Mouse (Mus musculus): ENCODE measurements at regions not wholly inside any gene's neighbourhood (a gene's known extent, or its start where the extent isn't known, plus 50 kb on each side); places are given as distances from the start of the nearest gene placed in this dataset.
"Not testable (repeated sequence)": the region's sequence is repeated elsewhere in the genome, so short reads cannot be mapped to it uniquely, and the experiment has no call there.

- ATAC-seq (ENCODE audit: low read depth), result no peak
- Histone ChIP-seq H3K9ac (no peak overlapping the region), H3K36me3 (no peaks in the 10 kb centered on the region), H3K27me3 (no peaks in the 10 kb centered on the region), H3K4me1 (replicated peaks) (no peaks in the 10 kb centered on the region), H3K4me3 (no peak overlapping the region), H3K27ac (replicated peaks) (no peak overlapping the region), H3K4me2 (no peak overlapping the region), H3K9me3 (no peaks in the 10 kb centered on the region)
- 71% methylated on average over 1 of the region's 1 CpGs for WGBS
Measured at GRCm38 (mm10) chr12:65325347-65325746, 100.0 kb downstream of the Wdr20rt start.

GRCm38 (mm10) chr12:65328532-65328931 is 103.2 kb downstream of the Wdr20rt start:
- no peaks in the 10 kb centered on the region for H3K4me1 ChIP-seq (replicated peaks)
- H3K27ac ChIP-seq (replicated peaks), result no peak overlapping the region
- H3K4me3 ChIP-seq, result no peak overlapping the region
- H3K9me3 ChIP-seq, result no peaks in the 10 kb centered on the region
- no peak for ATAC-seq (ENCODE audit: low read depth)
- 90% methylated on average over 5 of the region's 5 CpGs for WGBS
- H3K36me3 ChIP-seq, result no peaks in the 10 kb centered on the region
- no peak overlapping the region for H3K4me2 ChIP-seq
- H3K9ac ChIP-seq, result no peak overlapping the region
- no peaks in the 10 kb centered on the region for H3K27me3 ChIP-seq

GRCm38 (mm10) chr12:65329678-65330077 is 104.4 kb downstream of the Wdr20rt start:
- H3K27ac ChIP-seq (replicated peaks), result no peak overlapping the region
- H3K4me1 ChIP-seq (replicated peaks), result no peaks in the 10 kb centered on the region
- H3K9ac ChIP-seq, result no peak overlapping the region
- no peaks in the 10 kb centered on the region for H3K9me3 ChIP-seq
- H3K27me3 ChIP-seq, result no peaks in the 10 kb centered on the region
- H3K36me3 ChIP-seq, result no peaks in the 10 kb centered on the region
- no peak overlapping the region for H3K4me3 ChIP-seq
- H3K4me2 ChIP-seq, result no peak overlapping the region
- no peak for ATAC-seq (ENCODE audit: low read depth)

DNA sequence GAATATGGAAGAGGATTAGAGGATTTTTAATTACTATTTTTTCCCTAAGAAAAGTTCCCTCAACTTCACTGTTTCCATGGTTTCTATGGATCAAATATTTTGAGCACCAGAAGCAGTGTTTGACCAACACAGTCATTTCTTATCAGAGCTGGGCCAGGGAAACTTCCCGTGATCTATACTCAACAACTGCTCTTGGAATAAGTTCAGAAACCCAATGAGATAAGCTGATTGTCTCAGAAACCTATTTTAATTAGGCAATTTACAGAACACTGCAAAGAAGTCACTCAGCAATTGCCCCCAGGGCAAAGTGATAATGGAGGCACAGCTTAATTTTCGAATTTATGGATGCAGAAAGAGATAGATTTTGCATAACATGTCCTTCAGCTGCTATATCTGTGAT is 114.7 kb downstream of the Wdr20rt start:
- no peaks in the 10 kb centered on the region for H3K4me1 ChIP-seq (replicated peaks)
- H3K9me3 ChIP-seq, result no peaks in the 10 kb centered on the region
- H3K27ac ChIP-seq (replicated peaks), result no peak overlapping the region
- no peak overlapping the region for H3K4me3 ChIP-seq
- H3K36me3 ChIP-seq, result no peaks in the 10 kb centered on the region
- H3K4me2 ChIP-seq, result no peak overlapping the region
- no peak for ATAC-seq (ENCODE audit: low read depth)
- no peak overlapping the region for H3K9ac ChIP-seq
- no peaks in the 10 kb centered on the region for H3K27me3 ChIP-seq
- 69% methylated on average over 2 of the region's 2 CpGs for WGBS

GRCm38 (mm10) chr12:65347251-65347650 is 121.9 kb downstream of the Wdr20rt start:
- Histone ChIP-seq H3K4me2 (no peak overlapping the region), H3K4me3 (no peak overlapping the region), H3K9ac (no peak overlapping the region), H3K4me1 (replicated peaks) (no peaks in the 10 kb centered on the region), H3K36me3 (no peaks in the 10 kb centered on the region), H3K9me3 (no peaks in the 10 kb centered on the region), H3K27me3 (no peaks in the 10 kb centered on the region), H3K27ac (replicated peaks) (no peak overlapping the region)
- WGBS, result 35% methylated on average over 1 of the region's 1 CpGs
- no peak for ATAC-seq (ENCODE audit: low read depth)

DNA sequence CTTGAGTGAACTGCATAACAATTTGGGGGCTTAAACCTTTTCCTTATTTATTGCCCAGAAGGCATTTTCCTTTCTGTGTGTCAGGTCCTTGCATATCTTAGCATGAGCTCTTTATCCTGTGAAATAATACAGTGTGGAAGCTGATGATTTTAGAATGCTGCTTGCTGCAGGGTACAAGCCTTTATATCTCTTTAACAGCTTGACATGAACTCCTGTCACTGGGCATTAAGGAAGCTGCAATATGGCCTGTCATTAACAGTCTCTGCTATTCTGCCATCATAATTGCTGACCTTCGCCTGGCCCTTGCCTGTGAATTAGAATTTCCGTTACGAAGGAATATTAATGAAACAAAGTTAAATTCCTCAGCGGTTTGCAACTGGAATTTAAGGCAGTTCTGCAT is 124.2 kb downstream of the Wdr20rt start:
- H3K27ac ChIP-seq (replicated peaks), result no peak overlapping the region
- no peak overlapping the region for H3K4me3 ChIP-seq
- 75% methylated on average over 4 of the region's 4 CpGs for WGBS
- ATAC-seq (ENCODE audit: low read depth), result no peak
- no peaks in the 10 kb centered on the region for H3K9me3 ChIP-seq
- no peaks in the 10 kb centered on the region for H3K4me1 ChIP-seq (replicated peaks)
- no peak overlapping the region for H3K9ac ChIP-seq
- no peaks in the 10 kb centered on the region for H3K27me3 ChIP-seq
- H3K36me3 ChIP-seq, result no peaks in the 10 kb centered on the region
- H3K4me2 ChIP-seq, result no peak overlapping the region

DNA sequence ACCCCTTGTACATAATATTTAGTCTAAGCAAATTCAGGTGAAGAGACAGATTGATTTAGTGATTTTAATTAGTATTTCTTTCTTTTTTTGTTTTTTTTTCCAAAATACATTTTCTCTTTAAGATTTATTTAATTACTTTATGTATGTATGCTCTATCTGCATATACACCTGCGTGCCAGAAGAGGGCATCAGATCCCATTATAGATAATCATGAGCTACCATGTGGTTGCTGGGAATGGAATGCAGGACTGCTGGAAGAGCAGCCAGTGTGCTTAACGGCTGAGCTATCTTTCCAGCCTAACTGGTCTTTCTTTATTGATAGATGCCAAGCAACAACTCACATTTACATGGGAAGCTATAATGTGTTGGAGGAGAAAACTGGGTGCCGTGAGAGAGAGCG is 138.9 kb downstream of the Wdr20rt start:
- Histone ChIP-seq H3K4me1 (replicated peaks) (no peaks in the 10 kb centered on the region), H3K36me3 (no peaks in the 10 kb centered on the region), H3K4me2 (no peak overlapping the region), H3K9ac (no peak overlapping the region), H3K4me3 (no peak overlapping the region), H3K27me3 (no peaks in the 10 kb centered on the region), H3K9me3 (no peaks in the 10 kb centered on the region), H3K27ac (replicated peaks) (no peak overlapping the region)
- 67% methylated on average over 4 of the region's 4 CpGs for WGBS
- ATAC-seq (ENCODE audit: low read depth), result no peak

DNA sequence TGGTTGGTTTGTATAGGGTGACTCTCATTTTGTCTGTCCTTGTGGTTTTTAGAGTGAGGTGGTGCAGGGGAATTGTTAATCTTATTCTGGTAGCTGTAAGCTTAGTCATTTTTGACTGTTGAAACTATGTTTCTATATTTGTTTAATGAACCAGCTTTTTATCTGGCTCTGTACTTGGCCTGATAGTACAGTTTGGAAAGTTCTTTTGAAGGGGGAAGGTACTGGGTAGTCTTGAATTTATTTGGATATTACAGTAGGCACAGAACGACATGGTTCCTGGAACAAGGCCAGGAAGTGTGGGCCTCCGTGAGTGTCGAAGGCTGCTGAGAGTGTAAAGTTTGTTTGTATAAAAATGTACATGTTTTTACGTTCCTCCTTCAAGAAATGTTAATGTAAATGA is 142.0 kb downstream of the Wdr20rt start:
- 66% methylated on average over 4 of the region's 4 CpGs for WGBS
- H3K27ac ChIP-seq (replicated peaks), result no peak overlapping the region
- no peaks in the 10 kb centered on the region for H3K4me1 ChIP-seq (replicated peaks)
- no peaks in the 10 kb centered on the region for H3K36me3 ChIP-seq
- no peaks in the 10 kb centered on the region for H3K27me3 ChIP-seq
- H3K4me3 ChIP-seq, result no peak overlapping the region
- H3K4me2 ChIP-seq, result no peak overlapping the region
- H3K9me3 ChIP-seq, result no peaks in the 10 kb centered on the region
- no peak overlapping the region for H3K9ac ChIP-seq
- no peak for ATAC-seq (ENCODE audit: low read depth)

DNA sequence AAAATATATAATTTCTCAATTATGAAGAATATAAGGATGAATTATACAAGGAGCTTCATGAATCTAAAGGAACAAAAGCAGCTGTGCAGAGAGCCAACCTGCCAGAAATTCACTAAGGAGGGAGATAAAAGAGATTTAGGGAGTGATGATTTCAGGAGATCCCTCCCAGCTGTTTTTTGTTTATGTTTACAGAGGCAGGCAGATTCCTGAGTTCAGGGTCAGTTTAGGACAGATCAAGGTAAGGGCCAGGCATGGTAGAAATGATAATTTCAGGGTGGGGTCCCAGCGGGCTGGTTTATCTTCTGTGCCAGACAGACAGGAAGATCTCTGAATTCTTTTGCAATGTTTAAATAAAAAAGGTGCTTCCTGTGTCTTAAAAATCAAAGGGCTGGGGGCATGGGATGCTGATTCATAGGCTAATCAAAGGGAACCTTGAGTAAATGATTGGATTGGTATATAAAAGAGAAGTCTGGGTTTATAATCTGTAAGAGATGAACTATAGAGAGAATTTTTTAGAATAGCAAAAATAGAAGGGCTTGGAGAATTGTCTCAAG is 142.6 kb downstream of the Wdr20rt start:
- Histone ChIP-seq H3K9ac (no peak overlapping the region), H3K9me3 (no peaks in the 10 kb centered on the region), H3K4me1 (replicated peaks) (no peaks in the 10 kb centered on the region), H3K27me3 (no peaks in the 10 kb centered on the region), H3K4me2 (no peak overlapping the region), H3K36me3 (no peaks in the 10 kb centered on the region), H3K4me3 (no peak overlapping the region), H3K27ac (replicated peaks) (no peak overlapping the region)
- 87% methylated on average over 1 of the region's 1 CpGs for WGBS
- no peak for ATAC-seq (ENCODE audit: low read depth)

- WGBS, result 93% methylated on average over 2 of the region's 2 CpGs
- H3K4me3 ChIP-seq, result no peak overlapping the region
- H3K27ac ChIP-seq (replicated peaks), result no peak overlapping the region
- H3K9ac ChIP-seq, result no peak overlapping the region
- no peaks in the 10 kb centered on the region for H3K4me1 ChIP-seq (replicated peaks)
- H3K9me3 ChIP-seq, result no peaks in the 10 kb centered on the region
- H3K36me3 ChIP-seq, result no peaks in the 10 kb centered on the region
- no peak for ATAC-seq (ENCODE audit: low read depth)
- H3K4me2 ChIP-seq, result no peak overlapping the region
- H3K27me3 ChIP-seq, result no peaks in the 10 kb centered on the region
Measured at GRCm38 (mm10) chr12:65371650-65372049, 146.3 kb downstream of the Wdr20rt start.

- no peak overlapping the region for H3K4me3 ChIP-seq
- no peak overlapping the region for H3K4me2 ChIP-seq
- H3K9me3 ChIP-seq, result no peaks in the 10 kb centered on the region
- peaks cover 7% of the 10 kb centered on the region; the same call in 1 of the 2 replicates for H3K4me1 ChIP-seq (replicated peaks)
- ATAC-seq (ENCODE audit: low read depth), result no peak
- WGBS, result 97% methylated on average over 1 of the region's 1 CpGs
- H3K36me3 ChIP-seq, result no peaks in the 10 kb centered on the region
- H3K27me3 ChIP-seq, result no peaks in the 10 kb centered on the region
- H3K27ac ChIP-seq (replicated peaks), result no peak overlapping the region
- no peak overlapping the region for H3K9ac ChIP-seq
Measured at GRCm38 (mm10) chr12:65379321-65379720, 154.0 kb downstream of the Wdr20rt start.

GRCm38 (mm10) chr12:65382118-65382791 is 156.9 kb downstream of the Wdr20rt start:
- Histone ChIP-seq H3K36me3 (no peaks in the 10 kb centered on the region), H3K9ac (no peak overlapping the region), H3K9me3 (no peaks in the 10 kb centered on the region), H3K27me3 (no peaks in the 10 kb centered on the region), H3K4me2 (no peak overlapping the region), H3K4me3 (no peak overlapping the region), H3K4me1 (replicated peaks) (peaks cover 7% of the 10 kb centered on the region; the same call in 1 of the 2 replicates), H3K27ac (replicated peaks) (peak overlapping the region; percentile 64; the same call in 1 of the 2 replicates)
- 23% methylated on average over 5 of the region's 5 CpGs for WGBS
- ATAC-seq (ENCODE audit: low read depth), result peak; percentile 93

GRCm38 (mm10) chr12:65382796-65383195 is 157.5 kb downstream of the Wdr20rt start:
- H3K9me3 ChIP-seq; H3K4me2 ChIP-seq; H3K4me3 ChIP-seq; H3K4me1 ChIP-seq (replicated peaks); H3K9ac ChIP-seq; H3K36me3 ChIP-seq; H3K27me3 ChIP-seq: not testable (repeated sequence)
- 84% methylated on average over 11 of the region's 11 CpGs for WGBS
- 0 out of 2 replicates have a peak overlapping the region, but pooled peaks have one; percentile 5 for H3K27ac ChIP-seq (replicated peaks)
- ATAC-seq (ENCODE audit: low read depth), result peak; percentile 53; the same call in 1 of the 2 replicates

All from neural tube, embryonic 13.5 days (tissue).